Mouse (Mus musculus): ENCODE data around the gene Ginm1. TPM values are rescaled to one million over a fixed set of nuclear protein-coding genes. Genes with fewer than 3 reads are reported as not detected.

Gene Ginm1
- polyA plus RNA-seq, 1 experiment, result 14.5 TPM

- Histone ChIP-seq H3K4me3 (ENCODE audit: insufficient read depth, poor library complexity, severe bottlenecking) (peak overlapping the region; percentile 93), H3K27me3 (ENCODE audit: control insufficient read depth, insufficient read depth, insufficient read length) (no peaks in the 10 kb centered on the region), H3K79me2 (ENCODE audit: control insufficient read depth, insufficient read depth) (peaks cover 10% of the 10 kb centered on the region), H3K36me3 (ENCODE audit: control insufficient read depth, insufficient read depth) (peaks cover 7% of the 10 kb centered on the region), H3ac (ENCODE audit: control insufficient read depth, insufficient read length, low read depth) (peak overlapping the region; percentile 19), H3K79me3 (ENCODE audit: low read depth) (no peaks in the 10 kb centered on the region)
- TF ChIP-seq MYOG (IDR thresholded peaks at IDR 0.05; ENCODE audit: control insufficient read depth, extremely low read depth, insufficient read length), result no peak
- TF ChIP-seq USF1 (IDR thresholded peaks at IDR 0.05; ENCODE audit: low read depth), result no peak
- no peak for TF ChIP-seq CEBPB (IDR thresholded peaks at IDR 0.05; ENCODE audit: low read depth)
Observed at GRCm38 (mm10) chr10:7781214-7781613, 11.4 kb downstream of the Ginm1 start.

- peak overlapping the region; percentile 93 for H3K4me3 ChIP-seq (ENCODE audit: insufficient read depth, poor library complexity, severe bottlenecking)
- H3ac ChIP-seq (ENCODE audit: control insufficient read depth, insufficient read length, low read depth), result peak overlapping the region; percentile 87
- TF ChIP-seq MYOG (IDR thresholded peaks at IDR 0.05; ENCODE audit: control insufficient read depth, extremely low read depth, insufficient read length) (no peak), MAX (IDR thresholded peaks at IDR 0.05) (no peak), CTCF (IDR thresholded peaks at IDR 0.05; ENCODE audit: control insufficient read depth, insufficient read depth, insufficient read length) (no peak), CEBPB (IDR thresholded peaks at IDR 0.05; ENCODE audit: low read depth) (no peak), FOSL1 (IDR thresholded peaks at IDR 0.05; ENCODE audit: insufficient read depth, low read length, poor library complexity, severe bottlenecking) (no peak), MYOD1 (IDR thresholded peaks at IDR 0.05; ENCODE audit: control insufficient read depth, insufficient read length, low read depth) (no peak), USF1 (IDR thresholded peaks at IDR 0.05; ENCODE audit: low read depth) (no peak)
- H3K79me3 ChIP-seq (ENCODE audit: low read depth), result no peaks in the 10 kb centered on the region
- H3K27me3 ChIP-seq (ENCODE audit: control insufficient read depth, insufficient read depth, insufficient read length), result no peaks in the 10 kb centered on the region
- peaks cover 13% of the 10 kb centered on the region for H3K36me3 ChIP-seq (ENCODE audit: control insufficient read depth, insufficient read depth)
- peaks cover 10% of the 10 kb centered on the region for H3K79me2 ChIP-seq (ENCODE audit: control insufficient read depth, insufficient read depth)
Observed at GRCm38 (mm10) chr10:7780238-7781176, 12.1 kb downstream of the Ginm1 start.

- no peak for TF ChIP-seq CEBPB (IDR thresholded peaks at IDR 0.05; ENCODE audit: low read depth)
- TF ChIP-seq CTCF (IDR thresholded peaks at IDR 0.05; ENCODE audit: control insufficient read depth, insufficient read depth, insufficient read length), result no peak
- TF ChIP-seq MYOG (IDR thresholded peaks at IDR 0.05; ENCODE audit: control insufficient read depth, extremely low read depth, insufficient read length), result no peak
- TF ChIP-seq MYOD1 (IDR thresholded peaks at IDR 0.05; ENCODE audit: control insufficient read depth, insufficient read length, low read depth), result no peak
- no peak for TF ChIP-seq USF1 (IDR thresholded peaks at IDR 0.05; ENCODE audit: low read depth)
- no peak for TF ChIP-seq FOSL1 (IDR thresholded peaks at IDR 0.05; ENCODE audit: insufficient read depth, low read length, poor library complexity, severe bottlenecking)
- TF ChIP-seq MAX (IDR thresholded peaks at IDR 0.05), result no peak
Observed at GRCm38 (mm10) chr10:7779751-7780237, 12.8 kb downstream of the Ginm1 start.

GRCm38 (mm10) chr10:7778361-7778760, 14.3 kb downstream of the Ginm1 start:
- TF ChIP-seq CEBPB (IDR thresholded peaks at IDR 0.05; ENCODE audit: low read depth), result no peak
- no peak for TF ChIP-seq USF1 (IDR thresholded peaks at IDR 0.05; ENCODE audit: low read depth)
- no peak for TF ChIP-seq CTCF (IDR thresholded peaks at IDR 0.05; ENCODE audit: control insufficient read depth, insufficient read depth, insufficient read length)
- TF ChIP-seq FOSL1 (IDR thresholded peaks at IDR 0.05; ENCODE audit: insufficient read depth, low read length, poor library complexity, severe bottlenecking), result no peak
- TF ChIP-seq MAX (IDR thresholded peaks at IDR 0.05), result no peak
- TF ChIP-seq MYOG (IDR thresholded peaks at IDR 0.05; ENCODE audit: control insufficient read depth, extremely low read depth, insufficient read length), result no peak
- TF ChIP-seq MYOD1 (IDR thresholded peaks at IDR 0.05; ENCODE audit: control insufficient read depth, insufficient read length, low read depth), result no peak
- Histone ChIP-seq H3K79me3 (ENCODE audit: low read depth) (no peaks in the 10 kb centered on the region), H3K36me3 (ENCODE audit: control insufficient read depth, insufficient read depth) (peaks cover 24% of the 10 kb centered on the region), H3K4me3 (ENCODE audit: insufficient read depth, poor library complexity, severe bottlenecking) (no peak overlapping the region), H3K79me2 (ENCODE audit: control insufficient read depth, insufficient read depth) (peaks cover 10% of the 10 kb centered on the region), H3ac (ENCODE audit: control insufficient read depth, insufficient read length, low read depth) (no peak overlapping the region), H3K27me3 (ENCODE audit: control insufficient read depth, insufficient read depth, insufficient read length) (no peaks in the 10 kb centered on the region)

More at GRCm38 (mm10) chr10:7779751-7780237, 12.8 kb downstream of the Ginm1 start:
- Histone ChIP-seq H3K79me3 (ENCODE audit: low read depth) (no peaks in the 10 kb centered on the region), H3K36me3 (ENCODE audit: control insufficient read depth, insufficient read depth) (peaks cover 17% of the 10 kb centered on the region), H3K79me2 (ENCODE audit: control insufficient read depth, insufficient read depth) (peaks cover 10% of the 10 kb centered on the region), H3K4me3 (ENCODE audit: insufficient read depth, poor library complexity, severe bottlenecking) (peak overlapping the region; percentile 93), H3K27me3 (ENCODE audit: control insufficient read depth, insufficient read depth, insufficient read length) (no peaks in the 10 kb centered on the region), H3ac (ENCODE audit: control insufficient read depth, insufficient read length, low read depth) (no peak overlapping the region)

- Histone ChIP-seq H3K4me3 (ENCODE audit: insufficient read depth, poor library complexity, severe bottlenecking) (no peak overlapping the region), H3K36me3 (ENCODE audit: control insufficient read depth, insufficient read depth) (peaks cover 41% of the 10 kb centered on the region)
- TF ChIP-seq CTCF (IDR thresholded peaks at IDR 0.05; ENCODE audit: control insufficient read depth, insufficient read depth, insufficient read length), result no peak
- TF ChIP-seq USF1 (IDR thresholded peaks at IDR 0.05; ENCODE audit: low read depth), result no peak
- no peak for TF ChIP-seq MAX (IDR thresholded peaks at IDR 0.05)
- no peak for TF ChIP-seq FOSL1 (IDR thresholded peaks at IDR 0.05; ENCODE audit: insufficient read depth, low read length, poor library complexity, severe bottlenecking)
- no peak for TF ChIP-seq MYOG (IDR thresholded peaks at IDR 0.05; ENCODE audit: control insufficient read depth, extremely low read depth, insufficient read length)
- no peak for TF ChIP-seq CEBPB (IDR thresholded peaks at IDR 0.05; ENCODE audit: low read depth)
- no peak for TF ChIP-seq MYOD1 (IDR thresholded peaks at IDR 0.05; ENCODE audit: control insufficient read depth, insufficient read length, low read depth)
Observed at GRCm38 (mm10) chr10:7775421-7775820, 17.2 kb downstream of the Ginm1 start.

More at GRCm38 (mm10) chr10:7775421-7775820, 17.2 kb downstream of the Ginm1 start:
- peaks cover 10% of the 10 kb centered on the region for H3K79me2 ChIP-seq (ENCODE audit: control insufficient read depth, insufficient read depth)
- H3K79me3 ChIP-seq (ENCODE audit: low read depth), result no peaks in the 10 kb centered on the region
- no peaks in the 10 kb centered on the region for H3K27me3 ChIP-seq (ENCODE audit: control insufficient read depth, insufficient read depth, insufficient read length)
- H3ac ChIP-seq (ENCODE audit: control insufficient read depth, insufficient read length, low read depth), result no peak overlapping the region

All from C2C12 (cell line).